Mouse (Mus musculus) forebrain, postnatal 0 days (tissue): ENCODE data around the gene Casp8. TPM values are rescaled to one million over a fixed set of nuclear protein-coding genes. Genes with fewer than 3 reads are reported as not detected.
"Not testable (repeated sequence)": the region's sequence is repeated elsewhere in the genome, so short reads cannot be mapped to it uniquely, and the experiment has no call there.

ENCODE experiments used
- ATAC-seq: fragments of 200-750 bp; cut with Nextera tagmentation; 2 replicates; pipeline ENCODE4 v1.8.0; 2017; ENCODE audit warnings: mild to moderate bottlenecking, moderate library complexity
- DNase-seq: peaks from one replicate; pipeline ENCODE4 v3.0.0-alpha.2; 2015
- H3K27ac ChIP-seq: fragments of 300-500 bp; sonication (generic); 2 replicates; pipeline ENCODE4 v1.5.1; 2014; ENCODE audit warnings: low read depth, mild to moderate bottlenecking, antibody characterized with exemption, low read length, moderate library complexity, mixed read lengths
- H3K27me3 ChIP-seq: fragments of 300-500 bp; sonication (generic); 2 replicates; pipeline ENCODE4 v1.6.1; 2014; ENCODE audit warnings: mild to moderate bottlenecking, low read length, mixed read lengths; ENCODE audit not compliant: insufficient read depth
- H3K36me3 ChIP-seq: fragments of 300-500 bp; sonication (generic); 2 replicates; pipeline ENCODE4 v1.6.1; 2014; ENCODE audit warnings: mild to moderate bottlenecking, moderate library complexity; ENCODE audit not compliant: insufficient read depth
- H3K4me1 ChIP-seq: fragments of 300-500 bp; sonication (generic); 2 replicates; pipeline ENCODE4 v1.6.1; 2014; ENCODE audit warnings: antibody characterized with exemption; ENCODE audit not compliant: insufficient read depth
- H3K4me2 ChIP-seq: fragments of 300-500 bp; sonication (generic); 2 replicates; pipeline ENCODE4 v1.6.1; 2014; ENCODE audit warnings: low read depth, mild to moderate bottlenecking, moderate library complexity
- H3K4me3 ChIP-seq: fragments of 300-500 bp; sonication (generic); 2 replicates; pipeline ENCODE4 v1.5.1; 2014; ENCODE audit warnings: low read depth, low read length, mixed read lengths
- H3K9ac ChIP-seq: fragments of 300-500 bp; sonication (generic); 2 replicates; pipeline ENCODE4 v1.6.1; 2014; ENCODE audit warnings: mild to moderate bottlenecking
- H3K9me3 ChIP-seq: fragments of 300-500 bp; sonication (generic); 2 replicates; pipeline ENCODE4 v1.6.1; 2016; ENCODE audit warnings: low read length
- CTCF ChIP-seq: sonication (generic); IDR thresholded peaks from 2 replicates; pipeline ENCODE4 v1.5.1; 2016; ENCODE audit warnings: antibody characterized with exemption, control low read depth, low read depth
- WGBS: fragments of 180-500 bp; shearing (Covaris S2); extraction: QIAGEN DNeasy Blood & Tissue Kit; methylation state at CpG from one replicate; pipeline ENCODE4 v1.1.7; 2014; 5-methylcytosine and 5-hydroxymethylcytosine counted together
- polyA plus RNA-seq: library from polyadenylated mRNA; unstranded; fragments of >200 nt; fragmentation: Nextera tagmentation; extraction: Ambion mirVana; gene quantifications from 2 replicates; pipeline ENCODE4 v1.2.1, GENCODE M21; 2015
- total RNA-seq: library from RNA; depleted of rRNA; stranded (reverse); fragments of >200 nt; gene quantifications from 2 replicates; pipeline ENCODE4 v1.2.3, GENCODE M21; 2014; rRNA removed

Gene Casp8
- total and polyA plus RNA-seq, 2 experiments from 2014 or later, result 3.3 to 5.4 TPM

GRCm38 (mm10) chr1:58885646-58886045 lies 90.5 kb downstream of the Casp8 start:
- H3K27me3 ChIP-seq, result no peaks in the 10 kb centered on the region
- H3K4me1 ChIP-seq, result no peaks in the 10 kb centered on the region
- no peaks in the 10 kb centered on the region for H3K36me3 ChIP-seq
- no peak for ATAC-seq
- no peak for TF ChIP-seq CTCF
- no peak overlapping the region for H3K4me2 ChIP-seq
- no peak overlapping the region for H3K4me3 ChIP-seq
- H3K9ac ChIP-seq, result no peak overlapping the region
- WGBS, result 83% methylated on average over 4 of the region's 4 CpGs
- no peaks in the 10 kb centered on the region for H3K9me3 ChIP-seq
- no peak for DNase-seq
- H3K27ac ChIP-seq, result no peak overlapping the region

- no peaks in the 10 kb centered on the region for H3K9me3 ChIP-seq
- TF ChIP-seq CTCF, result no peak
- no peak overlapping the region for H3K27ac ChIP-seq
- H3K4me3 ChIP-seq, result no peak overlapping the region
- no peaks in the 10 kb centered on the region for H3K4me1 ChIP-seq
- H3K4me2 ChIP-seq, result no peak overlapping the region
- H3K9ac ChIP-seq, result no peak overlapping the region
- no peaks in the 10 kb centered on the region for H3K36me3 ChIP-seq
- ATAC-seq (no peak), DNase-seq (no peak)
- WGBS, result 75% methylated on average over 5 of the region's 5 CpGs
- no peaks in the 10 kb centered on the region for H3K27me3 ChIP-seq
These were observed 94.8 kb downstream of the Casp8 start for GRCm38 (mm10) chr1:58889826-58890546.

- H3K9ac ChIP-seq, H3K4me1 ChIP-seq, H3K27ac ChIP-seq, H3K36me3 ChIP-seq, H3K4me2 ChIP-seq, ATAC-seq, H3K27me3 ChIP-seq, H3K4me3 ChIP-seq, H3K9me3 ChIP-seq, DNase-seq: not testable (repeated sequence)
- 84% methylated on average over 4 of the region's 5 CpGs for WGBS
These were observed 95.6 kb downstream of the Casp8 start for GRCm38 (mm10) chr1:58890697-58891290.

GRCm38 (mm10) chr1:58891481-58892170 lies 96.5 kb downstream of the Casp8 start:
- H3K4me1 ChIP-seq, ATAC-seq, H3K27ac ChIP-seq, H3K9ac ChIP-seq, H3K9me3 ChIP-seq, H3K36me3 ChIP-seq, DNase-seq, H3K27me3 ChIP-seq, H3K4me3 ChIP-seq, H3K4me2 ChIP-seq: not testable (repeated sequence)
- WGBS, result 77% methylated on average over 2 of the region's 2 CpGs

GRCm38 (mm10) chr1:58892386-58892785 lies 97.2 kb downstream of the Casp8 start:
- not testable (repeated sequence) for H3K9ac ChIP-seq, ATAC-seq, H3K36me3 ChIP-seq, H3K4me2 ChIP-seq, H3K9me3 ChIP-seq, H3K27ac ChIP-seq, H3K27me3 ChIP-seq, DNase-seq, H3K4me3 ChIP-seq, H3K4me1 ChIP-seq
- 89% methylated on average over 7 of the region's 8 CpGs for WGBS

Other genes starting within 250 kb of the Casp8 start
- 19.3 and 25.4 TPM in 2 replicates for gene Fam126b, start 209.1 kb upstream of the Casp8 start, total RNA-seq
- 5.4 and 12.5 TPM in 2 replicates for gene Fam126b, start 209.1 kb upstream of the Casp8 start, polyA plus RNA-seq
- gene Ndufb3, start 209.0 kb upstream of the Casp8 start, total RNA-seq, result 98.4 and 118 TPM in 2 replicates
- 198 and 249 TPM in 2 replicates for gene Ndufb3, start 209.0 kb upstream of the Casp8 start, polyA plus RNA-seq
- 0.15 TPM in 1 of 2 replicates, not detected in the other for gene Als2cr12, start 99.4 kb upstream of the Casp8 start, total RNA-seq
- gene Als2cr12, start 99.4 kb upstream of the Casp8 start, polyA plus RNA-seq, result 0.12 TPM in 1 of 2 replicates, not detected in the other
- gene Cflar, start 83.9 kb upstream of the Casp8 start, total RNA-seq, result 24.5 and 35.4 TPM in 2 replicates
- gene Cflar, start 83.9 kb upstream of the Casp8 start, polyA plus RNA-seq, result 20.2 and 21.2 TPM in 2 replicates
- gene Trak2, start 178.1 kb downstream of the Casp8 start, total RNA-seq, result 40.9 and 44.6 TPM in 2 replicates
- gene Trak2, start 178.1 kb downstream of the Casp8 start, polyA plus RNA-seq, result 9.0 and 12.8 TPM in 2 replicates
- gene Stradb, start 178.1 kb downstream of the Casp8 start, total RNA-seq, result 39.8 and 44.4 TPM in 2 replicates
- 92.6 and 99.6 TPM in 2 replicates for gene Stradb, start 178.1 kb downstream of the Casp8 start, polyA plus RNA-seq